Mouse (Mus musculus): ENCODE data around the gene Stk39. TPM values are rescaled to one million over a fixed set of nuclear protein-coding genes. Genes with fewer than 3 reads are reported as not detected.
A peak's percentile ranks its signal among the peaks of the same experiment; 100 is the strongest.

Stk39 gene
- total RNA-seq, 2 experiments from 2014 or later: 71.8 to 75.3 TPM

GRCm38 (mm10) chr2:68321230-68321629 is 150.8 kb downstream of the Stk39 start:
- no peak for TF ChIP-seq CTCF (conservative IDR thresholded peaks at IDR 0.05)
- Histone ChIP-seq H3K27ac (peak overlapping the region; percentile 90), H3K4me3 (peak overlapping the region; percentile 29)
- no peak for DNase-seq (ENCODE audit: low spot score in 2 of 2)

GRCm38 (mm10) chr2:68320670-68321069 is 151.4 kb downstream of the Stk39 start:
- no peak for TF ChIP-seq CTCF (conservative IDR thresholded peaks at IDR 0.05)
- DNase-seq (ENCODE audit: low spot score in 2 of 2): peak; percentile 58 to 59
- H3K4me3 ChIP-seq: peak overlapping the region; percentile 29
- H3K27ac ChIP-seq: peak overlapping the region; percentile 90

GRCm38 (mm10) chr2:68318452-68318851 is 153.6 kb downstream of the Stk39 start:
- DNase-seq (ENCODE audit: low spot score in 2 of 2): no peak

GRCm38 (mm10) chr2:68317895-68318294 is 154.2 kb downstream of the Stk39 start:
- TF ChIP-seq CTCF (conservative IDR thresholded peaks at IDR 0.05): no peak
- H3K4me3 ChIP-seq: no peak overlapping the region
- 0 out of 2 replicates have a peak overlapping the region, but pooled peaks have one; percentile 44 for H3K27ac ChIP-seq
- DNase-seq (ENCODE audit: low spot score in 2 of 2): no peak

More at GRCm38 (mm10) chr2:68318452-68318851, 153.6 kb downstream of the Stk39 start:
- H3K27ac ChIP-seq: 0 out of 2 replicates have a peak overlapping the region, but pooled peaks have one; percentile 44
- H3K4me3 ChIP-seq: no peak overlapping the region
- no peak for TF ChIP-seq CTCF (conservative IDR thresholded peaks at IDR 0.05)

GRCm38 (mm10) chr2:68317452-68317851 is 154.6 kb downstream of the Stk39 start:
- no peak for TF ChIP-seq CTCF (conservative IDR thresholded peaks at IDR 0.05)
- H3K4me3 ChIP-seq: no peak overlapping the region
- H3K27ac ChIP-seq: no peak overlapping the region
- no peak for DNase-seq (ENCODE audit: low spot score in 2 of 2)

GRCm38 (mm10) chr2:68315258-68315657 is 156.8 kb downstream of the Stk39 start:
- Histone ChIP-seq H3K27ac (no peak overlapping the region), H3K4me3 (no peak overlapping the region)
- no peak for TF ChIP-seq CTCF (conservative IDR thresholded peaks at IDR 0.05)

GRCm38 (mm10) chr2:68310121-68310520 is 161.9 kb downstream of the Stk39 start:
- DNase-seq (ENCODE audit: low spot score in 2 of 2): no peak
- peak; percentile 79 for TF ChIP-seq CTCF (conservative IDR thresholded peaks at IDR 0.05)
- Histone ChIP-seq H3K4me3 (no peak overlapping the region), H3K27ac (no peak overlapping the region)

More at GRCm38 (mm10) chr2:68315258-68315657, 156.8 kb downstream of the Stk39 start:
- no peak for DNase-seq (ENCODE audit: low spot score in 2 of 2)

- DNase-seq (ENCODE audit: low spot score in 2 of 2): no peak
- Histone ChIP-seq H3K27ac (no peak overlapping the region), H3K4me3 (no peak overlapping the region)
- TF ChIP-seq CTCF (conservative IDR thresholded peaks at IDR 0.05): no peak
Measured at GRCm38 (mm10) chr2:68306519-68306918, 165.5 kb downstream of the Stk39 start.

GRCm38 (mm10) chr2:68304771-68305460 is 167.2 kb downstream of the Stk39 start:
- no peak for DNase-seq (ENCODE audit: low spot score in 2 of 2)
- no peak for TF ChIP-seq CTCF (conservative IDR thresholded peaks at IDR 0.05)
- Histone ChIP-seq H3K27ac (no peak overlapping the region), H3K4me3 (no peak overlapping the region)

- peak; percentile 44 to 73 for DNase-seq (ENCODE audit: low spot score in 2 of 2)
- H3K27ac ChIP-seq: peak overlapping the region; percentile 86
- TF ChIP-seq CTCF (conservative IDR thresholded peaks at IDR 0.05): no peak
- no peak overlapping the region for H3K4me3 ChIP-seq
Measured at GRCm38 (mm10) chr2:68301811-68302542, 170.1 kb downstream of the Stk39 start.

GRCm38 (mm10) chr2:68298356-68298755 is 173.7 kb downstream of the Stk39 start:
- TF ChIP-seq CTCF (conservative IDR thresholded peaks at IDR 0.05): no peak
- H3K27ac ChIP-seq: no peak overlapping the region
- H3K4me3 ChIP-seq: no peak overlapping the region

GRCm38 (mm10) chr2:68297955-68298354 is 174.1 kb downstream of the Stk39 start:
- no peak overlapping the region for H3K4me3 ChIP-seq
- DNase-seq (ENCODE audit: low spot score in 2 of 2): no peak
- TF ChIP-seq CTCF (conservative IDR thresholded peaks at IDR 0.05): no peak
- H3K27ac ChIP-seq: no peak overlapping the region

More at GRCm38 (mm10) chr2:68298356-68298755, 173.7 kb downstream of the Stk39 start:
- DNase-seq (ENCODE audit: low spot score in 2 of 2): no peak

- Histone ChIP-seq H3K4me3 (no peak overlapping the region), H3K27ac (no peak overlapping the region)
- DNase-seq (ENCODE audit: low spot score in 2 of 2): no peak
- no peak for TF ChIP-seq CTCF (conservative IDR thresholded peaks at IDR 0.05)
Measured at GRCm38 (mm10) chr2:68296743-68297142, 175.3 kb downstream of the Stk39 start.
